ENCODE assay signal across 10 mouse cellular contexts in genomic region chr15:98111791-98112190, GRCm38 (mm10). TPM values are rescaled to one million over a fixed set of nuclear protein-coding genes. Genes with fewer than 3 reads are reported as not detected.
DNase-seq lines count a peak whose midpoint lies in the region; ATAC-seq and TF ChIP-seq lines count a peak whose summit lies in the region.
"Had no signal": no experiment of that assay in that cellular context is flagged by ENCODE, and none has a peak within 500 bp of the region (broad histone marks: within the 10 kb centered on the region; RNA-seq: fewer than 3 reads in every experiment).

No protein-coding gene starts in this region.

- H3K9me3 ChIP-seq in liver, embryonic 13.5 days (replicated peaks) = no peaks in the 10 kb centered on the region
- no peaks in the 10 kb centered on the region for H3K9me3 ChIP-seq in liver, embryonic 12.5 days (replicated peaks)
- H3K9me3 ChIP-seq in intestine, embryonic 16.5 days (ENCODE audit: control insufficient read depth, low read length) = no peaks in the 10 kb centered on the region
- no peaks in the 10 kb centered on the region for H3K9me3 ChIP-seq in stomach, embryonic 16.5 days (replicated peaks; ENCODE audit: control insufficient read depth, low read length)
- H3K9me3 ChIP-seq in midbrain, postnatal 0 days (ENCODE audit: low read length) = no peaks in the 10 kb centered on the region
- H3K9me3 ChIP-seq: embryonic facial prominence, embryonic 12.5 days had no signal

- 41% methylated on average over 5 of the region's 5 CpGs for WGBS in liver, embryonic 13.5 days (ENCODE audit: insufficient replicate concordance)
- WGBS in liver, embryonic 12.5 days (ENCODE audit: insufficient replicate concordance) = 67% methylated on average over 5 of the region's 5 CpGs
- 62% methylated on average over 5 of the region's 5 CpGs for WGBS in intestine, embryonic 16.5 days
- 60% methylated on average over 5 of the region's 5 CpGs for WGBS in stomach, embryonic 16.5 days
- WGBS in midbrain, postnatal 0 days = 73% methylated on average over 5 of the region's 5 CpGs

- H3K9ac ChIP-seq in liver, embryonic 13.5 days = no peak overlapping the region
- H3K9ac ChIP-seq in liver, embryonic 12.5 days = no peak overlapping the region
- no peak overlapping the region for H3K9ac ChIP-seq in intestine, embryonic 16.5 days (ENCODE audit: low read depth, low read length)
- 0 out of 2 replicates have a peak overlapping the region, but pooled peaks have one; percentile 23 for H3K9ac ChIP-seq in stomach, embryonic 16.5 days (ENCODE audit: low read length)
- H3K9ac ChIP-seq in midbrain, postnatal 0 days (replicated peaks; ENCODE audit: low read length, poor library complexity, severe bottlenecking) = no peak overlapping the region
- H3K9ac ChIP-seq: embryonic facial prominence, embryonic 12.5 days had no signal

- peaks cover 81% of the 10 kb centered on the region for H3K4me1 ChIP-seq in liver, embryonic 13.5 days (replicated peaks)
- peaks cover 80% of the 10 kb centered on the region for H3K4me1 ChIP-seq in liver, embryonic 12.5 days
- H3K4me1 ChIP-seq in intestine, embryonic 16.5 days (ENCODE audit: control insufficient read depth, insufficient read depth, low read length) = peaks cover 14% of the 10 kb centered on the region
- peaks cover 12% of the 10 kb centered on the region for H3K4me1 ChIP-seq in stomach, embryonic 16.5 days (ENCODE audit: control insufficient read depth, insufficient read depth, low read length)
- H3K4me1 ChIP-seq in midbrain, postnatal 0 days (ENCODE audit: insufficient read depth, low read length) = peaks cover 3% of the 10 kb centered on the region; the same call in 1 of the 2 replicates

- no peak for TF ChIP-seq CTCF in midbrain, postnatal 0 days (IDR thresholded peaks at IDR 0.05)

- H3K4me2 ChIP-seq in liver, embryonic 13.5 days = peak overlapping the region; percentile 8; the same call in 1 of the 2 replicates
- no peak overlapping the region for H3K4me2 ChIP-seq in liver, embryonic 12.5 days
- H3K4me2 ChIP-seq in intestine, embryonic 16.5 days (ENCODE audit: low read depth, low read length) = no peak overlapping the region
- H3K4me2 ChIP-seq in stomach, embryonic 16.5 days (ENCODE audit: low read depth, low read length) = no peak overlapping the region
- no peak overlapping the region for H3K4me2 ChIP-seq in midbrain, postnatal 0 days (ENCODE audit: low read depth, low read length, poor library complexity, severe bottlenecking)
- H3K4me2 ChIP-seq: embryonic facial prominence, embryonic 12.5 days had no signal

- peak; percentile 52 for ATAC-seq in liver, embryonic 13.5 days (ENCODE audit: low read depth)
- ATAC-seq in liver, embryonic 12.5 days = no peak
- ATAC-seq in intestine, embryonic 16.5 days = peak; percentile 67
- no peak; the same call in 1 of the 2 replicates for ATAC-seq in stomach, embryonic 16.5 days (ENCODE audit: insufficient read depth, low FRiP score)
- ATAC-seq in inflammation-experienced regulatory T-cells, adult 6 months = no peak
- no peak for ATAC-seq in midbrain, postnatal 0 days (ENCODE audit: low FRiP score)

- H3K36me3 ChIP-seq in liver, embryonic 13.5 days = peaks cover 14% of the 10 kb centered on the region
- H3K36me3 ChIP-seq in liver, embryonic 12.5 days = peaks cover 32% of the 10 kb centered on the region
- H3K36me3 ChIP-seq in intestine, embryonic 16.5 days (ENCODE audit: control insufficient read depth, insufficient read depth, low read length) = no peaks in the 10 kb centered on the region
- no peaks in the 10 kb centered on the region for H3K36me3 ChIP-seq in stomach, embryonic 16.5 days (ENCODE audit: control insufficient read depth, insufficient read depth, low read length)
- peaks cover 13% of the 10 kb centered on the region for H3K36me3 ChIP-seq in midbrain, postnatal 0 days (ENCODE audit: insufficient read depth, low read length)

- no peak overlapping the region for H3K27ac ChIP-seq in liver, embryonic 13.5 days
- H3K27ac ChIP-seq in liver, embryonic 12.5 days = no peak overlapping the region
- H3K27ac ChIP-seq in intestine, embryonic 16.5 days (ENCODE audit: low read length) = no peak overlapping the region
- no peak overlapping the region for H3K27ac ChIP-seq in stomach, embryonic 16.5 days (ENCODE audit: low read length)
- H3K27ac ChIP-seq in midbrain, postnatal 0 days (ENCODE audit: low read depth, low read length) = no peak overlapping the region
- H3K27ac ChIP-seq: embryonic facial prominence, embryonic 12.5 days; kidney, postnatal 0 days had no signal

- H3K27me3 ChIP-seq in liver, embryonic 13.5 days = no peaks in the 10 kb centered on the region
- no peaks in the 10 kb centered on the region for H3K27me3 ChIP-seq in liver, embryonic 12.5 days (replicated peaks)
- no peaks in the 10 kb centered on the region for H3K27me3 ChIP-seq in intestine, embryonic 16.5 days (replicated peaks; ENCODE audit: control insufficient read depth, insufficient read depth, low read length)
- H3K27me3 ChIP-seq in stomach, embryonic 16.5 days (ENCODE audit: control insufficient read depth, insufficient read depth, low read length) = no peaks in the 10 kb centered on the region
- H3K27me3 ChIP-seq in midbrain, postnatal 0 days (ENCODE audit: insufficient read depth, low read length) = no peaks in the 10 kb centered on the region
- H3K27me3 ChIP-seq: embryonic facial prominence, embryonic 12.5 days had no signal

- DNase-seq in cerebellum, adult 9-11 months = peak; percentile 44
- DNase-seq in cerebellum, postnatal 14 days = no peak
- no peak for DNase-seq in liver, embryonic 13.5 days
- DNase-seq in midbrain, postnatal 0 days (ENCODE audit: low spot score) = no peak

- H3K4me3 ChIP-seq in liver, embryonic 13.5 days (replicated peaks) = no peak overlapping the region
- H3K4me3 ChIP-seq in liver, embryonic 12.5 days = no peak overlapping the region
- H3K4me3 ChIP-seq in intestine, embryonic 16.5 days (ENCODE audit: low read length) = no peak overlapping the region
- H3K4me3 ChIP-seq in stomach, embryonic 16.5 days (replicated peaks; ENCODE audit: low read length) = no peak overlapping the region
- no peak overlapping the region for H3K4me3 ChIP-seq in midbrain, postnatal 0 days (ENCODE audit: low read depth, low read length)
- H3K4me3 ChIP-seq: embryonic facial prominence, embryonic 12.5 days had no signal

RNA-seq across cellular contexts. Expression of gene Senp1, which starts 18.2 kb away (rescaled TPM):
- polyA plus RNA-seq in liver, embryonic 13.5 days (2015; fragmentation: Nextera tagmentation; extraction: Ambion mirVana) = 17.1 and 21.7 TPM in 2 replicates
- polyA plus RNA-seq in liver, embryonic 12.5 days (2016; fragmentation: Nextera tagmentation; extraction: Ambion mirVana) = 27.8 and 28.4 TPM in 2 replicates
- polyA plus RNA-seq in intestine, embryonic 16.5 days (2015; fragmentation: Nextera tagmentation; extraction: Ambion mirVana) = 18.0 and 20.2 TPM in 2 replicates
- 24.2 and 24.9 TPM in 2 replicates for polyA plus RNA-seq in stomach, embryonic 16.5 days (2015; fragmentation: Nextera tagmentation; extraction: Ambion mirVana)
- 10 to 100 TPM; 29.3 to 35.6 (median 35.0) TPM for polyA plus RNA-seq in inflammation-experienced regulatory T-cells, adult 6 months (2017; shearing (Covaris generic))
- 17.4 and 18.2 TPM in 2 replicates for total RNA-seq in midbrain, postnatal 0 days (2014; rRNA removed)
- 12.1 and 12.4 TPM in 2 replicates for polyA plus RNA-seq in midbrain, postnatal 0 days (2015; fragmentation: Nextera tagmentation; extraction: Ambion mirVana)

RNA-seq across cellular contexts. Expression of gene Pfkm, which starts 19.4 kb away (rescaled TPM):
- 26.7 and 28.1 TPM in 2 replicates for polyA plus RNA-seq in liver, embryonic 13.5 days (2015; fragmentation: Nextera tagmentation; extraction: Ambion mirVana)
- polyA plus RNA-seq in liver, embryonic 12.5 days (2016; fragmentation: Nextera tagmentation; extraction: Ambion mirVana) = 28.8 and 30.3 TPM in 2 replicates
- polyA plus RNA-seq in intestine, embryonic 16.5 days (2015; fragmentation: Nextera tagmentation; extraction: Ambion mirVana) = 30.5 and 31.7 TPM in 2 replicates
- polyA plus RNA-seq in stomach, embryonic 16.5 days (2015; fragmentation: Nextera tagmentation; extraction: Ambion mirVana) = 32.5 and 45.5 TPM in 2 replicates
- polyA plus RNA-seq in inflammation-experienced regulatory T-cells, adult 6 months (2017; shearing (Covaris generic)) = 1 to 10 TPM; 4.9 to 5.6 (median 5.2) TPM
- 96.2 and 102 TPM in 2 replicates for total RNA-seq in midbrain, postnatal 0 days (2014; rRNA removed)
- polyA plus RNA-seq in midbrain, postnatal 0 days (2015; fragmentation: Nextera tagmentation; extraction: Ambion mirVana) = 89.9 and 96.4 TPM in 2 replicates

RNA-seq across cellular contexts. Expression of gene Asb8, which starts 53.6 kb away (rescaled TPM):
- 23.7 and 25.4 TPM in 2 replicates for polyA plus RNA-seq in liver, embryonic 13.5 days (2015; fragmentation: Nextera tagmentation; extraction: Ambion mirVana)
- 25.6 and 25.9 TPM in 2 replicates for polyA plus RNA-seq in liver, embryonic 12.5 days (2016; fragmentation: Nextera tagmentation; extraction: Ambion mirVana)
- 52.7 and 54.9 TPM in 2 replicates for polyA plus RNA-seq in intestine, embryonic 16.5 days (2015; fragmentation: Nextera tagmentation; extraction: Ambion mirVana)
- 45.8 and 46.4 TPM in 2 replicates for polyA plus RNA-seq in stomach, embryonic 16.5 days (2015; fragmentation: Nextera tagmentation; extraction: Ambion mirVana)
- 10 to 100 TPM; 37.1 to 44.9 (median 41.2) TPM for polyA plus RNA-seq in inflammation-experienced regulatory T-cells, adult 6 months (2017; shearing (Covaris generic))
- total RNA-seq in midbrain, postnatal 0 days (2014; rRNA removed) = 60.5 and 72.7 TPM in 2 replicates
- 59.2 and 64.9 TPM in 2 replicates for polyA plus RNA-seq in midbrain, postnatal 0 days (2015; fragmentation: Nextera tagmentation; extraction: Ambion mirVana)

RNA-seq across cellular contexts. Expression of gene Ccdc184, which starts 55.2 kb away (rescaled TPM):
- 0.07 TPM in 1 of 2 replicates, not detected in the other for polyA plus RNA-seq in liver, embryonic 13.5 days (2015; fragmentation: Nextera tagmentation; extraction: Ambion mirVana)
- polyA plus RNA-seq in liver, embryonic 12.5 days (2016; fragmentation: Nextera tagmentation; extraction: Ambion mirVana) = not detected in 2 replicates
- 1.4 and 1.7 TPM in 2 replicates for polyA plus RNA-seq in intestine, embryonic 16.5 days (2015; fragmentation: Nextera tagmentation; extraction: Ambion mirVana)
- 1.7 and 1.9 TPM in 2 replicates for polyA plus RNA-seq in stomach, embryonic 16.5 days (2015; fragmentation: Nextera tagmentation; extraction: Ambion mirVana)
- under 1 TPM; 0.25 to 0.91 (median 0.36) TPM for polyA plus RNA-seq in inflammation-experienced regulatory T-cells, adult 6 months (2017; shearing (Covaris generic))
- 127 and 129 TPM in 2 replicates for total RNA-seq in midbrain, postnatal 0 days (2014; rRNA removed)
- 132 and 145 TPM in 2 replicates for polyA plus RNA-seq in midbrain, postnatal 0 days (2015; fragmentation: Nextera tagmentation; extraction: Ambion mirVana)

Comparison
In these comparisons a context has a peak if more than half of its experiments do, and no peak if none do; other contexts are left out.
1. ATAC-seq: peak in liver, embryonic 13.5 days (single experiment) and intestine, embryonic 16.5 days (single experiment); none in liver, embryonic 12.5 days (single experiment), stomach, embryonic 16.5 days (single experiment), inflammation-experienced regulatory T-cells, adult 6 months (single experiment) and midbrain, postnatal 0 days (single experiment).